Mouse (Mus musculus) left cerebral cortex, postnatal 36 days (tissue): ENCODE results near the gene Olfr1153. TPM values are rescaled to one million over a fixed set of nuclear protein-coding genes. Genes with fewer than 3 reads are reported as not detected.

Experiments
- DNase-seq, 2 experiments: peaks; one replicate each; pipeline ENCODE4 v3.0.0; 2021 to 2022; ENCODE audit warnings: low spot score in 2 of 2, mixed read lengths in 1 of 2
- intact Hi-C: fragments of 180-260 bp; cut with DNase I; formaldehyde crosslinking; loops from one replicate; pipeline ENCODE4 v1.15.1; 2025
- total RNA-seq, 2 experiments: library from RNA; stranded (reverse); gene quantifications; 2 replicates each; pipeline ENCODE4 v1.2.3; 2021

The Olfr1153 gene
- total RNA-seq, result not detected

- DNase-seq, result no peak
- intact Hi-C loops, result no loop called here
Observed at GRCm38 (mm10) chr2:87894662-87895061, at the start of gene Olfr1153. Gene Olfr1153, plus strand, starts transcription at chr2:87894962.

- intact Hi-C loops, result no loop called here
- DNase-seq, result no peak
Observed at GRCm38 (mm10) chr2:87855562-87855961, 39.2 kb upstream of the Olfr1153 start, which contains the start of gene Olfr1151. Gene Olfr1151, plus strand, starts transcription at chr2:87855862.

DNA sequence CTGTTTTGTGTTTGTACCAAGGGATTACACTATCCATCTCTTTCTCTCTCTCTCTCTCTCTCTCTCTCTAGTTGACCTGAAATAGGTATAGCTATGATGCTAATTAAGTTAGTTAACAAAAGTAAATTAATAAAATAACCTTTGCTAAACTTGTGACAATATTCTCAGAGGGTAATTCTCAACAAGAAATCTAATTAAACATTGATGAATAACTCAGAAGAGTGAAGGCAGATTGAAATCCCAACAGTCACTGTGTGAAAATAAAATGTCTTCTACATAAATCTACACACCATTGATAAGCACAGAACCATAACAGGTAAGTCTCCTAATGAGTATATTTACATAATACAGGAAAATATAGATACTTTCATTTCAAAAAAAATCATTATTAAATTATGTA is 28.6 kb upstream of the Olfr1153 start, which contains the start of gene Olfr1152:
TSS of gene Olfr1152 (plus strand) at position 301 of the 400 bp plus-strand sequence.
- intact Hi-C loops, result no loop called here

GRCm38 (mm10) chr2:87905066-87905465 is 10.3 kb downstream of the Olfr1153 start, which contains the start of gene Olfr1154:
Gene Olfr1154, minus strand, starts transcription at chr2:87905166.
- DNase-seq, result no peak
- intact Hi-C loops, result no loop called here

More for the DNA sequence above, 28.6 kb upstream of the Olfr1153 start, which contains the start of gene Olfr1152:
- DNase-seq, result no peak

- DNase-seq, result no peak
- intact Hi-C loops, result no loop called here
Observed at GRCm38 (mm10) chr2:87945037-87945436, 50.3 kb downstream of the Olfr1153 start, which contains the start of gene Olfr1155. Gene Olfr1155, minus strand, starts transcription at chr2:87945137.

Other genes with a start within 250 kb of the Olfr1153 start
- gene Olfr1133, start 247.6 kb upstream of the Olfr1153 start, total RNA-seq, result not detected
- not detected for gene Olfr1134, start 236.5 kb upstream of the Olfr1153 start, total RNA-seq
- gene Olfr1135, start 221.3 kb upstream of the Olfr1153 start, total RNA-seq, result not detected
- gene Olfr1136, start 201.0 kb upstream of the Olfr1153 start, total RNA-seq, result not detected
- gene Olfr1137, start 181.8 kb upstream of the Olfr1153 start, total RNA-seq, result not detected
- gene Olfr1138, start 155.0 kb upstream of the Olfr1153 start, total RNA-seq, result not detected
- gene Olfr1140, start 151.2 kb upstream of the Olfr1153 start, total RNA-seq, result not detected
- gene Olfr1141, start 141.0 kb upstream of the Olfr1153 start, total RNA-seq, result not detected
- gene Olfr152, start 115.5 kb upstream of the Olfr1153 start, total RNA-seq, result not detected
- gene Olfr1143, start 94.4 kb upstream of the Olfr1153 start, total RNA-seq, result not detected
- gene Olfr1145, start 85.1 kb upstream of the Olfr1153 start, total RNA-seq, result not detected
- gene Olfr1148, start 64.4 kb upstream of the Olfr1153 start, total RNA-seq, result not detected
- gene Olfr1150-ps1, start 51.0 kb upstream of the Olfr1153 start, total RNA-seq, result not detected
- not detected for gene Olfr1151, start 39.1 kb upstream of the Olfr1153 start, total RNA-seq
- gene Olfr1152, start 28.5 kb upstream of the Olfr1153 start, total RNA-seq, result not detected
- gene Olfr1154, start 10.2 kb downstream of the Olfr1153 start, total RNA-seq, result not detected
- not detected for gene Olfr1155, start 50.2 kb downstream of the Olfr1153 start, total RNA-seq
- not detected for gene Olfr1156, start 58.1 kb downstream of the Olfr1153 start, total RNA-seq
- gene Olfr1157, start 73.3 kb downstream of the Olfr1153 start, total RNA-seq, result not detected
- not detected for gene Olfr74, start 79.7 kb downstream of the Olfr1153 start, total RNA-seq
- not detected for gene Olfr1158, start 95.2 kb downstream of the Olfr1153 start, total RNA-seq
- gene Olfr1160, start 113.3 kb downstream of the Olfr1153 start, total RNA-seq, result not detected
- gene Olfr1161, start 127.8 kb downstream of the Olfr1153 start, total RNA-seq, result not detected
- gene Olfr73, start 142.7 kb downstream of the Olfr1153 start, total RNA-seq, result not detected
- not detected for gene Olfr1162, start 156.2 kb downstream of the Olfr1153 start, total RNA-seq
- not detected for gene Olfr1163, start 176.9 kb downstream of the Olfr1153 start, total RNA-seq
- gene Olfr1164, start 199.0 kb downstream of the Olfr1153 start, total RNA-seq, result not detected
- not detected for gene Olfr1166, start 233.3 kb downstream of the Olfr1153 start, total RNA-seq